In the genomic region with DNA sequence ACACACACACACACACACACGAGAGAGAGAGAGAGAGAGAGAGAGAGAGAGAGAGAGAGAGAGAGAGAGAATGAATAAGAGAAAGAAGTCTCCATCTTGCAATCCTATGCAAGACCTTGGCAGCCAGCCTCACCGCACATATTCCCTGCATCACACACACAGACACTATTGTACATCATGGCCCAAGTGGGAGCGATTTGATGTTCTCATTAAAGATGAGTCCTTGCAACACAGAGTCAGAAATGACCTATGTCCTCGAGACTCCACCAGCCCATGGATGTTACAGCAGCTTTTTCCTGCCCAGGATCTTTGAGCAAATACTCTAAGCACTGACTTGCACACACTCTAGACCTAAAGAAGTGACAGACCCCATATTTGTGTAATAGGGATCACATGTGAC, we compare ENCODE assay signal across 22 mouse cellular contexts.
DNase-seq lines count a peak whose midpoint lies in the region; ATAC-seq and TF ChIP-seq lines count a peak whose summit lies in the region.
"Had no signal": no experiment of that assay in that cellular context is flagged by ENCODE, and none has a peak within 500 bp of the region (broad histone marks: within the 10 kb centered on the region; RNA-seq: fewer than 3 reads in every experiment).

No protein-coding gene starts in this region.

- no peak for DNase-seq in lung, adult 2 months
- DNase-seq in neural tube, embryonic 10.5 days (ENCODE audit: extremely low spot score, low spot score), result no peak
- no peak for DNase-seq in c-Kit-positive CD71-positive TER-119-positive erythroid progenitor cells, embryonic 14.5 days (ENCODE audit: low spot score)
- DNase-seq: adrenal gland, postnatal 10 days; adrenal gland, postnatal 25 days; cerebellum, adult 11-12 months; cerebellum, adult 2 months; cerebellum, adult 9-10 months; cerebellum, postnatal 10 days; cerebellum, postnatal 25 days had no signal

- 77% methylated on average over 4 of the region's 4 CpGs for WGBS in hindbrain, embryonic 13.5 days
- WGBS in hindbrain, embryonic 16.5 days, result 67% methylated on average over 4 of the region's 4 CpGs
- 52% methylated on average over 4 of the region's 4 CpGs for WGBS in lung, embryonic 16.5 days
- WGBS in lung, adult 2 months, result 71% methylated on average over 4 of the region's 4 CpGs
- WGBS in neural tube, embryonic 13.5 days, result 75% methylated on average over 4 of the region's 4 CpGs
- 56% methylated on average over 4 of the region's 4 CpGs for WGBS in neural tube, embryonic 15.5 days

- H3K27ac ChIP-seq in hindbrain, embryonic 13.5 days, result peak overlapping the region; percentile 35; the same call in 1 of the 2 replicates
- no peak overlapping the region for H3K27ac ChIP-seq in hindbrain, embryonic 16.5 days (ENCODE audit: low read depth, low read length)
- H3K27ac ChIP-seq in lung, embryonic 16.5 days (ENCODE audit: low read length), result no peak overlapping the region
- peak overlapping the region; percentile 33; the same call in 1 of the 2 replicates for H3K27ac ChIP-seq in neural tube, embryonic 13.5 days (replicated peaks)
- H3K27ac ChIP-seq in neural tube, embryonic 15.5 days (replicated peaks), result peak overlapping the region; percentile 29; the same call in 1 of the 2 replicates
- H3K27ac ChIP-seq: embryonic facial prominence, embryonic 10.5 days; embryonic facial prominence, embryonic 12.5 days; forebrain, embryonic 10.5 days; forebrain, embryonic 12.5 days had no signal

- TF ChIP-seq POLR2A in lung, adult 2 months (IDR thresholded peaks at IDR 0.05; ENCODE audit: borderline replicate concordance, extremely low read depth, low read depth, low read length), result no peak

- no peaks in the 10 kb centered on the region for H3K9me3 ChIP-seq in hindbrain, embryonic 13.5 days
- H3K9me3 ChIP-seq in hindbrain, embryonic 16.5 days (ENCODE audit: control insufficient read depth, low read length), result no peaks in the 10 kb centered on the region
- H3K9me3 ChIP-seq in lung, embryonic 16.5 days (ENCODE audit: control insufficient read depth, low read length), result no peaks in the 10 kb centered on the region
- no peaks in the 10 kb centered on the region for H3K9me3 ChIP-seq in neural tube, embryonic 13.5 days
- H3K9me3 ChIP-seq in neural tube, embryonic 15.5 days (replicated peaks), result no peaks in the 10 kb centered on the region
- H3K9me3 ChIP-seq: embryonic facial prominence, embryonic 10.5 days; embryonic facial prominence, embryonic 12.5 days; forebrain, embryonic 10.5 days; forebrain, embryonic 12.5 days had no signal

- no peak overlapping the region for H3K4me3 ChIP-seq in hindbrain, embryonic 13.5 days
- no peak overlapping the region for H3K4me3 ChIP-seq in hindbrain, embryonic 16.5 days (ENCODE audit: low read length)
- H3K4me3 ChIP-seq in lung, embryonic 16.5 days (ENCODE audit: low read length), result no peak overlapping the region
- H3K4me3 ChIP-seq in lung, adult 2 months (replicated peaks; ENCODE audit: extremely low read depth, low read depth, low read length), result no peak overlapping the region
- no peak overlapping the region for H3K4me3 ChIP-seq in neural tube, embryonic 13.5 days
- H3K4me3 ChIP-seq in neural tube, embryonic 15.5 days (replicated peaks), result no peak overlapping the region
- H3K4me3 ChIP-seq: embryonic facial prominence, embryonic 10.5 days; embryonic facial prominence, embryonic 12.5 days; erythroblast, embryonic 14.5 days; forebrain, embryonic 10.5 days; forebrain, embryonic 12.5 days had no signal

- no peak for ATAC-seq in hindbrain, embryonic 13.5 days (ENCODE audit: low FRiP score)
- ATAC-seq in hindbrain, embryonic 16.5 days, result no peak
- peak; percentile 38; the same call in 1 of the 2 replicates for ATAC-seq in lung, embryonic 16.5 days (ENCODE audit: low read depth)
- ATAC-seq in neural tube, embryonic 13.5 days (ENCODE audit: low read depth), result 0 out of 2 replicates have a peak, but pooled peaks have one; percentile 32
- peak; percentile 51; the same call in 1 of the 2 replicates for ATAC-seq in neural tube, embryonic 15.5 days (ENCODE audit: low FRiP score)
- ATAC-seq: forebrain, embryonic 14.5 days; forebrain, embryonic 16.5 days had no signal

- no peak for TF ChIP-seq CTCF in lung, adult 2 months (IDR thresholded peaks at IDR 0.05; ENCODE audit: insufficient read depth, low read length)

- no peak overlapping the region for H3K4me2 ChIP-seq in hindbrain, embryonic 13.5 days
- H3K4me2 ChIP-seq in hindbrain, embryonic 16.5 days (ENCODE audit: low read length), result no peak overlapping the region
- H3K4me2 ChIP-seq in lung, embryonic 16.5 days (ENCODE audit: low read depth, low read length), result no peak overlapping the region
- H3K4me2 ChIP-seq in neural tube, embryonic 13.5 days, result no peak overlapping the region
- no peak overlapping the region for H3K4me2 ChIP-seq in neural tube, embryonic 15.5 days
- H3K4me2 ChIP-seq: embryonic facial prominence, embryonic 12.5 days; forebrain, embryonic 12.5 days had no signal

- H3K27me3 ChIP-seq in hindbrain, embryonic 13.5 days, result no peaks in the 10 kb centered on the region
- H3K27me3 ChIP-seq in hindbrain, embryonic 16.5 days (replicated peaks; ENCODE audit: control insufficient read depth, insufficient read depth, low read length), result no peaks in the 10 kb centered on the region
- H3K27me3 ChIP-seq in lung, embryonic 16.5 days (ENCODE audit: control insufficient read depth, insufficient read depth, low read depth, low read length), result no peaks in the 10 kb centered on the region
- no peaks in the 10 kb centered on the region for H3K27me3 ChIP-seq in neural tube, embryonic 13.5 days
- H3K27me3 ChIP-seq in neural tube, embryonic 15.5 days (replicated peaks), result 0 out of 2 replicates have a peak, but pooled peaks cover 4% of the 10 kb centered on the region
- H3K27me3 ChIP-seq: embryonic facial prominence, embryonic 12.5 days; forebrain, embryonic 12.5 days had no signal

- no peaks in the 10 kb centered on the region for H3K36me3 ChIP-seq in hindbrain, embryonic 13.5 days
- no peaks in the 10 kb centered on the region for H3K36me3 ChIP-seq in hindbrain, embryonic 16.5 days (ENCODE audit: control insufficient read depth, insufficient read depth, low read length)
- no peaks in the 10 kb centered on the region for H3K36me3 ChIP-seq in lung, embryonic 16.5 days (ENCODE audit: control insufficient read depth, insufficient read depth, low read length)
- H3K36me3 ChIP-seq in neural tube, embryonic 13.5 days, result no peaks in the 10 kb centered on the region
- H3K36me3 ChIP-seq in neural tube, embryonic 15.5 days, result no peaks in the 10 kb centered on the region
- H3K36me3 ChIP-seq: embryonic facial prominence, embryonic 10.5 days; embryonic facial prominence, embryonic 12.5 days; forebrain, embryonic 12.5 days had no signal

- no peak overlapping the region for H3K9ac ChIP-seq in hindbrain, embryonic 13.5 days
- no peak overlapping the region for H3K9ac ChIP-seq in hindbrain, embryonic 16.5 days (ENCODE audit: low read depth, low read length)
- no peak overlapping the region for H3K9ac ChIP-seq in lung, embryonic 16.5 days (ENCODE audit: low read length)
- H3K9ac ChIP-seq in neural tube, embryonic 13.5 days, result no peak overlapping the region
- no peak overlapping the region for H3K9ac ChIP-seq in neural tube, embryonic 15.5 days (replicated peaks)
- H3K9ac ChIP-seq: embryonic facial prominence, embryonic 12.5 days; forebrain, embryonic 12.5 days had no signal

- peaks cover 24% of the 10 kb centered on the region for H3K4me1 ChIP-seq in hindbrain, embryonic 13.5 days (replicated peaks)
- no peaks in the 10 kb centered on the region; the same call in 1 of the 2 replicates for H3K4me1 ChIP-seq in hindbrain, embryonic 16.5 days (ENCODE audit: control insufficient read depth, insufficient read depth, low read depth, low read length)
- 0 out of 2 replicates have a peak, but pooled peaks cover under 1% of the 10 kb centered on the region for H3K4me1 ChIP-seq in lung, embryonic 16.5 days (replicated peaks; ENCODE audit: control insufficient read depth, insufficient read depth, low read length)
- H3K4me1 ChIP-seq in lung, adult 2 months (ENCODE audit: control insufficient read depth, insufficient read depth, low read length), result no peaks in the 10 kb centered on the region
- H3K4me1 ChIP-seq in neural tube, embryonic 13.5 days (replicated peaks), result peaks cover 18% of the 10 kb centered on the region
- peaks cover 8% of the 10 kb centered on the region for H3K4me1 ChIP-seq in neural tube, embryonic 15.5 days
- H3K4me1 ChIP-seq: embryonic facial prominence, embryonic 12.5 days had no signal

Comparison
In these comparisons a context has a peak if more than half of its experiments do, and no peak if none do; other contexts are left out.
1. H3K27ac ChIP-seq: peak in hindbrain, embryonic 13.5 days (single experiment), neural tube, embryonic 13.5 days (single experiment) and neural tube, embryonic 15.5 days (single experiment); none in hindbrain, embryonic 16.5 days (single experiment) and lung, embryonic 16.5 days (single experiment).
2. ATAC-seq: peak in lung, embryonic 16.5 days (single experiment), neural tube, embryonic 13.5 days (single experiment) and neural tube, embryonic 15.5 days (single experiment); none in hindbrain, embryonic 13.5 days (single experiment) and hindbrain, embryonic 16.5 days (single experiment).